Mouse (Mus musculus) hindbrain, embryonic 15.5 days (tissue): ENCODE results near the gene Unc119. TPM values are rescaled to one million over a fixed set of nuclear protein-coding genes. Genes with fewer than 3 reads are reported as not detected.

Experiments
- ATAC-seq: fragments of 200-750 bp; cut with Nextera tagmentation; 2 replicates; pipeline ENCODE4 v1.8.0; 2017; ENCODE audit warnings: low read depth, moderate number of reproducible peaks, moderate TSS enrichment; ENCODE audit not compliant: low FRiP score
- H3K27ac ChIP-seq: fragments of 300-500 bp; sonication (generic); replicated peaks from 2 replicates; pipeline ENCODE4 v1.5.1; 2015; ENCODE audit warnings: mild to moderate bottlenecking, inconsistent platforms
- H3K27me3 ChIP-seq: fragments of 300-500 bp; sonication (generic); 2 replicates; pipeline ENCODE4 v1.6.1; 2015; ENCODE audit warnings: control low read depth, inconsistent platforms
- H3K36me3 ChIP-seq: fragments of 300-500 bp; sonication (generic); 2 replicates; pipeline ENCODE4 v1.6.1; 2015; ENCODE audit warnings: control low read depth, inconsistent platforms
- H3K4me1 ChIP-seq: fragments of 300-500 bp; sonication (generic); replicated peaks from 2 replicates; pipeline ENCODE4 v1.6.1; 2015; ENCODE audit warnings: control low read depth, inconsistent platforms
- H3K4me2 ChIP-seq: fragments of 300-500 bp; sonication (generic); 2 replicates; pipeline ENCODE4 v1.6.1; 2015; ENCODE audit warnings: moderate library complexity, mild to moderate bottlenecking, inconsistent platforms
- H3K4me3 ChIP-seq: fragments of 300-500 bp; sonication (generic); 2 replicates; pipeline ENCODE4 v1.5.1; 2015; ENCODE audit warnings: mild to moderate bottlenecking, inconsistent platforms
- H3K9ac ChIP-seq: fragments of 300-500 bp; sonication (generic); 2 replicates; pipeline ENCODE4 v1.6.1; 2015; ENCODE audit warnings: inconsistent platforms
- H3K9me3 ChIP-seq: fragments of 300-500 bp; sonication (generic); 2 replicates; pipeline ENCODE4 v1.6.1; 2016; ENCODE audit warnings: control low read depth, inconsistent platforms
- WGBS: fragments of 180-500 bp; shearing (Covaris S2); methylation state at CpG from one replicate; pipeline ENCODE4 v1.1.7; 2015; 5-methylcytosine and 5-hydroxymethylcytosine counted together
- polyA plus RNA-seq: library from polyadenylated mRNA; unstranded; fragments of >200 nt; fragmentation: Nextera tagmentation; extraction: Ambion mirVana; gene quantifications from 2 replicates; pipeline ENCODE4 v1.2.1, GENCODE M21; 2015

The Unc119 gene
- polyA plus RNA-seq, 1 experiment from 2014 or later = 94.3 TPM

DNA sequence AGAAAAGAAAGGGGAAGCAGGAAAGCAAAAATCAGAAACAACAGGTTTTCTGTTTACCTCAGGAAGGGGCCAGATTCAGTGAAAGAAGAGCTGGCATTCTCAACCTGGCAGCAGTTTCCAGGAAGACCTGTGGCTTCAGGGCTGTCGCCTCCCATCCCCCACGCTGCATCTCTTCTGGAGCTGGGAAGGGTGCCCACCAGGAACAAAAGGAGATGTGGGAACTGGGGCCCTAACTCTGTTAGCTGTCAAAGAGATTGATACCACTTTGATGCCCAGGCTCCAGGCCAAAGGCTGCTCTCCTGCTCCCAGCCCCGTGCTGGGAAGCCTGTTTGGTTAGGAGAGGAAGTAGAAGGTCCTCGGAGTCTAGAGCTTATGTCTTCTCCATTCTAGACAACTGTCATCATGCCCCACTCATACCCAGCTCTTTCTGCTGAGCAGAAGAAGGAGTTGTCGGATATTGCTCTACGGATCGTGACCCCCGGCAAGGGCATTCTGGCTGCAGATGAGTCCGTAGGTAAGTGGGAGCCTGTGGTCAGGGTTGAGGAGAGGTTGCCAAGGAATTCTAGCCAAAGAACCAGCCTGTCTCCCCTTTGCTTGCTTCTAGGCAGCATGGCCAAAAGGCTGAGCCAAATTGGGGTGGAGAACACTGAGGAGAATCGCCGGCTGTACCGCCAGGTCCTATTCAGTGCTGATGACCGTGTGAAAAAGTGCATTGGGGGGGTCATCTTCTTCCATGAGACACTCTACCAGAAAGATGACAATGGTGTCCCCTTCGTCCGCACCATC is 19.1 kb upstream of the Unc119 start:
- no peak overlapping the region for H3K9ac ChIP-seq
- peak overlapping the region; percentile 35 for H3K4me3 ChIP-seq
- H3K27me3 ChIP-seq = no peaks in the 10 kb centered on the region
- no peaks in the 10 kb centered on the region for H3K36me3 ChIP-seq
- H3K4me2 ChIP-seq = peak overlapping the region; percentile 50
- no peaks in the 10 kb centered on the region for H3K9me3 ChIP-seq
- WGBS = 75% methylated on average over 15 of the region's 15 CpGs
- peak; percentile 62; the same call in 1 of the 2 replicates for ATAC-seq
- H3K27ac ChIP-seq = peak overlapping the region; percentile 80
- peaks cover 32% of the 10 kb centered on the region for H3K4me1 ChIP-seq

DNA sequence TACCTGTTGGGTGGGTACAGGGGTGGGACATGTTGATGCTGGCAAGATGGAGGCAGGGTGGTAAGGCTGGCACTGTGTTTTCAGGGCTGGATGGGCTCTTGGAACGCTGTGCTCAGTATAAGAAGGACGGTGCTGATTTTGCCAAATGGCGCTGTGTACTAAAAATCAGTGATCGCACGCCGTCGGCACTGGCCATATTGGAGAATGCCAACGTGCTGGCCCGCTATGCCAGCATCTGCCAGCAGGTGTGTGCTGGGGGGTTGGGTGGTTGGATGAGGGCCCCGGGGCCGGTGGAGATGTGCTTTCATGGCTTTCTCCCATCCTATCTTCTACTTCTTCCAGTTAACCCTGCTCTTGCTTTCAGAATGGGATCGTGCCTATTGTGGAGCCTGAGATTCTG is 18.3 kb upstream of the Unc119 start:
- no peak for ATAC-seq
- Histone ChIP-seq H3K9me3 (no peaks in the 10 kb centered on the region), H3K27me3 (no peaks in the 10 kb centered on the region), H3K4me2 (peak overlapping the region; percentile 50), H3K27ac (peak overlapping the region; percentile 80), H3K36me3 (no peaks in the 10 kb centered on the region), H3K9ac (no peak overlapping the region), H3K4me3 (peak overlapping the region; percentile 35), H3K4me1 (peaks cover 38% of the 10 kb centered on the region)
- 92% methylated on average over 12 of the region's 12 CpGs for WGBS

DNA sequence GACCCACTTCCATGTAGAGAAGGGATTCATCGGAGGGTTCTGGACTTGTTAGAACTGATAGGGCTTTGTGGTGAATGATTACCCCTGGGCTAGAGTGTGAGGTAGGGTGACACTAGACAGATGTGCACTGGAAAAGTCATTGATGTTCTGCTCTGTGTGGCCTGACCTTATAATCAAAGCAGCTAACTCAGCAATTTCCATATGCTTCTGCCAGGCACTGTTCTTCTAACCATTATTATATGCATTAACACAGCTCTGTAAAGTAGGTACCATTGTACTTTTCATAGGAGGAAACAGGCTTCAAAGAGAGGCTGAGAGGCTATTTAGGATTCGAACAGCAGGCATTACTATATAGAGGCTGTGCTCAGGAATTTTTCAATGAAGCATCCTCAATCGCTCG is 16.1 kb upstream of the Unc119 start:
- Histone ChIP-seq H3K27me3 (no peaks in the 10 kb centered on the region), H3K36me3 (no peaks in the 10 kb centered on the region), H3K9me3 (no peaks in the 10 kb centered on the region), H3K9ac (no peak overlapping the region), H3K27ac (no peak overlapping the region), H3K4me2 (no peak overlapping the region), H3K4me1 (peaks cover 33% of the 10 kb centered on the region), H3K4me3 (no peak overlapping the region)
- ATAC-seq = no peak
- WGBS = 91% methylated on average over 4 of the region's 4 CpGs

DNA sequence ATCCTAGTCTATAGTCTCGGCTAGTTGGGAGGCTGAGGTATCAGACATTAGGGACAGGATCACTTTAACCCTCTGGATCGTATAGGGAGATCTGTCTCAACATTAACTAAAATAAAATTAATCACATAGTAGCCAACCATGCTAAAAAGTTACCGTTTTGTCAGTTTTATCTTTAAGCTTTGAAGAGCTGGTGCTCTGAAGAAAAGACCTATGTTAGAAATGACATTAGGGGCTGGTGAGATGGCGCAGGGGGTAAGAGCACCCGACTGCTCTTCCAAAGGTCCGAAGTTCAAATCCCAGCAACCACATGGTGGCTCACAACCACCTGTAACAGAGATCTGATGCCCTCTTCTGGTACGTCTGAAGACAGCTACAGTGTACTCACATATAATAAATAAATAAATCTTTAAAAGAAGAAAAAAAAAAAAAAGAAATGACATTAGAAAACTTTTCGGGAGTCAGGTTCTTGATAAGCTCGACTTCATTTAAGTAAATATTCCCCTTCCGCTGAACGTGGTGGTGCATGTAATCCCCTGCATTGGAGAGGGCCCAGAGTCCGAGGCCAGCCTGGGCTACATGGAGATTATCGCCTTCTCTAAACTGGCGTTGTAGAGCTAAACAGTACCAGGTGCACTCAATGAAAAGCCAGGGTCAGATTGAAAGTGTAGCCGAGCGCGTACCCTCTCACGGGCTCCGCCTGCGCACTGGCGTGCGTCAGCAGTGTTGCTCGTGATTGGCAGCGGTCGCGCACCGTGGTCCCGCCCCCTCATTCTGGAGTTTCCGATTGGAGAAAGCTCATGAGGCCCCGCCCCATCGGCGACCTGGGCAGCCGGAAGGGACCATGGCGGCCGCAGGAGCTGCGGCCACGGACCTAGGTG is 15.4 kb upstream of the Unc119 start, which contains the start of gene Pigs:
Gene Pigs, plus strand, starts transcription at position 782 of the 878 bp plus-strand sequence.
- H3K27me3 ChIP-seq = no peaks in the 10 kb centered on the region
- 13% methylated on average over 37 of the region's 37 CpGs for WGBS
- H3K36me3 ChIP-seq = peaks cover 5% of the 10 kb centered on the region; the same call in 1 of the 2 replicates
- H3K4me1 ChIP-seq = peaks cover 27% of the 10 kb centered on the region
- H3K9me3 ChIP-seq = no peaks in the 10 kb centered on the region
- peak within 1 kb of the TSS; percentile 85 for H3K4me3 ChIP-seq
- peak within 1 kb of the TSS; percentile 76 for H3K27ac ChIP-seq
- ATAC-seq = peak; percentile 92
- H3K9ac ChIP-seq = peak within 1 kb of the TSS; percentile 78
- H3K4me2 ChIP-seq = peak within 1 kb of the TSS; percentile 80

DNA sequence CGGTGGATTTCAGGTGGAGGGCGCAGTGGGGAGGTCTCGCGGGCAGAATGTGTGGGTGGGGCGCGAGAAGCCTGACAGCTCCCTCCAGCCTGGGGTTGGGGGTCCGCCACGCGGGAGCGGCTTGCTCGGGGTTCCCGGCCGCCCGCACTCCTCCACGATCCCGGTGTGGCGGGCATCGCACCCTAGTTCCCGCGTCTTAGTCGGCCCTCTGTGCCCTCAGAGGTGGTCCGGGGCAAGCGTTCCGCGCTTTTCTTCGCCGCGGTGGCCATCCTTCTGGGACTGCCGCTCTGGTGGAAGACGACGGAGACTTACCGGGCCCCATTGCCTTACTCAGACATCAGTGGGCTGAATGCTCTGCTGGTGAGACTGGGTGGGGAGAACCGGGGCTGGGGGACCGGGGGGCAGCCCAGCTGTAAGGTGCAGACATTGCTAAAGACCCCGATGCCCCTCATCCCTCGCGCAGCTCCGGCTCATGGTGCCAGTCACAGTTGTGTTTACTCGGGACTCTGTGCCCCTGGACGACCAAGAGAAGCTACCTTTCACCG is 14.7 kb upstream of the Unc119 start:
- Histone ChIP-seq H3K4me1 (peaks cover 20% of the 10 kb centered on the region), H3K27me3 (no peaks in the 10 kb centered on the region), H3K4me3 (peak overlapping the region; percentile 85), H3K9me3 (no peaks in the 10 kb centered on the region), H3K27ac (peak overlapping the region; percentile 76), H3K9ac (peak overlapping the region; percentile 78), H3K36me3 (peaks cover 12% of the 10 kb centered on the region), H3K4me2 (peak overlapping the region; percentile 80)
- peak; percentile 70 for ATAC-seq
- WGBS = under 1% methylated on average over 41 of the region's 41 CpGs

DNA sequence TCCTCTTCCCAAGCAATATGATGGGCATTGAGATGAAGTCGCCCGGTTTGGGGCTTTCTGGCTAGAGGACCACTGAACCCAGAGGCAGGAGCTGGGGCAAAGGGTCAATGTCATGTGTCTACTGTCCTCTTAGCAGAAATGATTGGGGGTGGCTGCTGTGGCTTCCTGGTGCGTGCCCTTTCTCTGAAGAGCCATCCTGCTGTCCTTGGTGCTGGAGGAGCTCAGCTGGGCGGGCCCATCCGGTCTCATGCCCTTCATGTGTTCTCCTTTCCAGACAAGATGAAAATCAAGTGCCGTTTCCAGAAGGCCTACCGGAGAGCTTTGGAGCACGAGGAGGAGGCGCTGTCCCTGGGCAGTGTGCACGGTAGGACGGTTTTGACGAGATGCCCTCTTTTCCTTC is 10.6 kb upstream of the Unc119 start:
- no peak for ATAC-seq
- H3K27ac ChIP-seq = no peak overlapping the region
- H3K4me1 ChIP-seq = peaks cover 10% of the 10 kb centered on the region
- no peaks in the 10 kb centered on the region for H3K27me3 ChIP-seq
- peaks cover 36% of the 10 kb centered on the region for H3K36me3 ChIP-seq
- H3K9me3 ChIP-seq = no peaks in the 10 kb centered on the region
- no peak overlapping the region for H3K9ac ChIP-seq
- WGBS = 97% methylated on average over 12 of the region's 12 CpGs
- H3K4me2 ChIP-seq = no peak overlapping the region
- no peak overlapping the region for H3K4me3 ChIP-seq

DNA sequence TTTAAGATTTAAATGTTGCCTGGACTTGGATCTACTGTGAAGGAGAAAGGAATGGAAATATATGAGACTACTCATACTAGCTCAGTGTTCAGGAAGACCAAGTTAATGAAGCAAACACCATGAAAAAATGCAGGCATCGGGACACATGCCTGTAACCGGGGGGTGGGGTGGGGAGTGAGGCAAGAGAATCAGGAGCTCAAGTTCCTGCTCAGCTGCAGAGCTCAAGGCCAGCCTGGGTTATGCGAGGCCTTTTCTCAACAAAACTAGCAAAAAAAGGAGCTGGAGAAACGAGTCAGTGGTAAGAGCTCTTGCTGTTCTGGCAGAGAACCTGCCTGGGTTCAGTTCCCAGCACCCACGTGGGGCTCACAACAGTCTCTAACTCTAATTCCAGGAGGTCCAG is 9.3 kb upstream of the Unc119 start:
- Histone ChIP-seq H3K4me2 (no peak overlapping the region), H3K27me3 (no peaks in the 10 kb centered on the region), H3K4me1 (peaks cover 8% of the 10 kb centered on the region), H3K27ac (no peak overlapping the region), H3K9me3 (no peaks in the 10 kb centered on the region), H3K9ac (no peak overlapping the region), H3K36me3 (peaks cover 43% of the 10 kb centered on the region), H3K4me3 (no peak overlapping the region)
- WGBS = 94% methylated on average over 5 of the region's 5 CpGs
- no peak for ATAC-seq

DNA sequence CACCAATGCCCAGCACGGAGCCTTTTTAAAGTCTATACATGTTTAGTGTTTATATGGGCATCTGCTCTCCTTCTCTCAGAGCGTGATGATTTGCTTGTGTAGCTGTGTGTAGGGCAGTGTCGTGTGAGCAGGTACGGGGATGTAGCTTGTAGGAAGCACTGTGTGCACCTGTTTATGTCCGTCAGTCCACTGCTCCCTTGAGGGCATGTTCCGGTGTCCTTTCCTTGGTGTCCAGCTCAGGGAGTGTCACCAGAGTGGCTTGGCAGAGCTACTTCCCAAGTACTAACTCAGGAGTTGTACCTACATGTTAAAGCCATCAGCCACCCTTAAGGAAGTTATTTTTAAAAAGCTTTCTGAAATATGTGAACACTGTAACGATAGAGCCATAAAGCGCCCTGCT is 6.2 kb upstream of the Unc119 start:
- WGBS = 95% methylated on average over 8 of the region's 8 CpGs
- ATAC-seq = no peak
- Histone ChIP-seq H3K27ac (no peak overlapping the region), H3K36me3 (peaks cover 67% of the 10 kb centered on the region), H3K4me3 (no peak overlapping the region), H3K4me2 (no peak overlapping the region), H3K4me1 (no peaks in the 10 kb centered on the region), H3K27me3 (no peaks in the 10 kb centered on the region), H3K9me3 (no peaks in the 10 kb centered on the region), H3K9ac (no peak overlapping the region)

DNA sequence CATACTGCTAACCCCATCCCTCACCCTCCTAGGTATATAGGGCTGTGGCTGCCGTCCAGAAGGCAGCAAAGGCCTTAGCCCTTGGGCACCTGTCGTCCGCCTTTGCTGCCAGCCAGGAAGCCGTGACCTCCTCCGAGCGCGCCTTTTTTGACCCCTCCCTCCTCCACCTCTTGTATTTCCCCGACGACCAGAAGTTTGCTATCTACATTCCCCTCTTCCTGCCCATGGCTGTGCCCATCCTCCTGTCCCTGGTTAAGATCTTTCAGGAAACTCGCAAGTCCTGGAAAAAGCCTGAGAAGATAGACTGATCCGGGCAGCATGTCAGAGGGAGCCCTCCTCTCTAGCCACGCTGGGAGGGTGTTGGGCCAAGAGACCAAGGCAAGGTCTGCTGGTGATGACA is 1.6 kb upstream of the Unc119 start:
- Histone ChIP-seq H3K9me3 (no peaks in the 10 kb centered on the region), H3K4me3 (no peak overlapping the region), H3K27ac (no peak overlapping the region), H3K4me2 (no peak overlapping the region), H3K9ac (no peak overlapping the region), H3K27me3 (no peaks in the 10 kb centered on the region), H3K36me3 (peaks cover 39% of the 10 kb centered on the region), H3K4me1 (peaks cover 35% of the 10 kb centered on the region)
- WGBS = 89% methylated on average over 12 of the region's 12 CpGs
- no peak for ATAC-seq

DNA sequence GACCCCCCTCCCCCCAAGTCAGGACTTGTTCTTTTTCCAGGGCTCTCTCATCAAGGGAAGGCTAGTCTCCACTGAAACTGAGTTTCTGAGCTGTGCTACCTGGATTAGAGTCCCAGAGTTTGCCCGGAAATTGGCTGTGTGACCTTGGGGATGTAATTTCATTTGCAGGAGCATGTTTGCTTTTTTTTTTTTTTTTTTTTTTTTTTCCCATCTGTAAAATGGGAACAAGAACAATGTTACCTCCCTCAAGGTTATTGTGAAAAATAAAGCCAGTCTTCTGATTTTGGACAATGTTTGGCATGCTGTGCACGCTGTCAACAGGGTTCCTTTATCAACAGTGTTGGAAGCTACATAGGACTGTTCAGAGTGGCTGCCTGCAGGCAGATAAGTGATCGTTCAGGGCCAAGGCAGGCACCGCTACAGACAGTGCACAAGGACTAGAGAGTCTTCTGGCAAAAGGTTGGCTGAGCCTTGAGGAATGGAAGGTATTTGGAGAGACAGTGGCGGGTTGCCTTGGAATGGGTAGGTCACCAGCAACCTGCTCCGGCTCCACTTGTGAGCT is 1.1 kb downstream of the Unc119 start:
- Histone ChIP-seq H3K27me3 (no peaks in the 10 kb centered on the region), H3K9me3 (no peaks in the 10 kb centered on the region), H3K4me1 (peaks cover 42% of the 10 kb centered on the region), H3K4me3 (peak overlapping the region; percentile 94), H3K9ac (peak overlapping the region; percentile 97), H3K27ac (peak overlapping the region; percentile 91), H3K4me2 (peak overlapping the region; percentile 74), H3K36me3 (peaks cover 29% of the 10 kb centered on the region)
- ATAC-seq = no peak
- 77% methylated on average over 6 of the region's 6 CpGs for WGBS

DNA sequence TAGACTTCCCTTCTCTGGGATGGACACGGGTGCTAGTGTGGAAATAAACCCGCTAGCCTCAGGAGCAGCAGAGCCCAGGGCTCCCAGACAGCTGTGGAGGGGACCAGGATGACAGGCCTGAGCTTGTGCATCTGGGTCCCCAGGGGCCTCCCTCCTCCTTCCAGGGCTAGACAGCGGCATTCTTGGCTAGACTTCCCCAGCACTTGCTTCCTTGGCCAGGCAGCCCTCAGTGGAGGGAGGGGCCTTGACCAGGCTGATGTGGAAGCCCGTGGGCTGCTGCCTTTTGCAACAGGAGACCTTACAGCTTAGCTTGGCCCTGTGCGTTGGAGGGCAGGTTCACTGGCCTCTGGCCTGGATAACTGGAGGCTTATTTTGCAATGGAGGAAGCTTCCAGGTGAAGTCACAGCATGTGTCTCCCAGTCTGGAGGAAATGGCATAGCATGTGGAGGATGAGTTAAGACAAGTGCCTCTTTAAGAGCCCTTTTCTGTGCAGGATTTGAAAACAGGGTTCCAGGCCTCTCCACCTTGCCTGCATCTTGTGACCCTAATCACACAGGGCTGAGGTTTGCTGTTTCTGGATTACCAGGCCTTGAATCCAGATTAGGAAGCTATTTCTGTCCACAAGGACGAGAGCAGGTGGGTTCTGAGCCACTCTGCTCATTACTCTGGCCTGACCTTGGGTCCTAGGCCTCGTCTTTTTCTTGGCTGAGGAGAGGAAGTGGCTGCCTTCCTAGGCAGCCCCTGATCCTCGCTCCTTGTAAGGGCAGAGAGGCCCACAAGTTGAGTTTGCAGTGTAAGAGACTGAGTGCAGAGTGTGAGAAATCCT is 1.8 kb downstream of the Unc119 start:
- no peak for ATAC-seq
- Histone ChIP-seq H3K9me3 (no peaks in the 10 kb centered on the region), H3K27me3 (no peaks in the 10 kb centered on the region), H3K9ac (peak overlapping the region; percentile 17; the same call in 1 of the 2 replicates), H3K27ac (no peak overlapping the region), H3K36me3 (peaks cover 23% of the 10 kb centered on the region), H3K4me2 (peak overlapping the region; percentile 74), H3K4me3 (peak overlapping the region; percentile 94), H3K4me1 (peaks cover 42% of the 10 kb centered on the region)
- 59% methylated on average over 8 of the region's 8 CpGs for WGBS
